Mouse (Mus musculus) lung, postnatal 0 days (tissue): Measurements from ENCODE around the gene Dscam.

Source experiments
- CTCF ChIP-seq: IDR thresholded peaks from 2 replicates; pipeline ENCODE4 v1.5.1; 2016; ENCODE audit warnings: antibody characterized with exemption, mild to moderate bottlenecking
- EP300 ChIP-seq: IDR thresholded peaks from 2 replicates; pipeline ENCODE4 v1.6.1; 2016; ENCODE audit warnings: antibody characterized with exemption, mild to moderate bottlenecking, control low read depth

DNA sequence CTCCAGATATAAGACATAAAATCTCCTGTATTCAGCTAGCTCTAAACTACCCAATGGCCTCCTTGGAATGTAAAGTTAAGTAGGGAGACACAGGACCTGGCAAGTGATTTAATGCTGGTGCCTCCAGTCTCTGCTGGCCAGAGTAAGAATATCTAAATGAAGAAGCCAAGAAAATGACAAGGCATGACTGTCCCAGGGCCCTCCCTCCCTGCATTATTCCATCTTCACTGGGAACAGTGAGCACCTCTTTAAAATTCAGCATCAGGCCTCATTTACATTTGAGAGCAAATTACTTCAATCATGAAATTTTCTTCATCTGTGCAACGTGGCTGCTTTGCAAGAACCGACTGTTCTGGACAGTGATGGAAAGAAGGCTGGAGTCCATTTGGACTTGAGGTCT lies 86.9 kb downstream of the Dscam start:
- TF ChIP-seq CTCF (no peak), EP300 (no peak)
